Mouse (Mus musculus): Measurements from ENCODE around the gene Gm20388. TPM values are rescaled to one million over a fixed set of nuclear protein-coding genes. Genes with fewer than 3 reads are reported as not detected.

Gm20388 gene
- polyA plus RNA-seq, 1 experiment from 2014 or later: 2.5 TPM

- WGBS: 93% methylated on average over 5 of the region's 5 CpGs
- no peaks in the 10 kb centered on the region for H3K36me3 ChIP-seq
- H3K9me3 ChIP-seq (replicated peaks): no peaks in the 10 kb centered on the region
- no peaks in the 10 kb centered on the region for H3K4me1 ChIP-seq
- H3K27me3 ChIP-seq (ENCODE audit: low read depth, poor library complexity, severe bottlenecking): no peaks in the 10 kb centered on the region
- no peak overlapping the region for H3K4me3 ChIP-seq
- no peak overlapping the region for H3K27ac ChIP-seq
- no peak for DNase-seq (ENCODE audit: low spot score)
Observed at GRCm38 (mm10) chr8:124373753-124374152, 4463.1 kb downstream of the Gm20388 start.

GRCm38 (mm10) chr8:124375168-124375567 lies 4464.5 kb downstream of the Gm20388 start:
- WGBS: 84% methylated on average over 6 of the region's 6 CpGs
- no peak for DNase-seq (ENCODE audit: low spot score)
- Histone ChIP-seq H3K4me1 (no peaks in the 10 kb centered on the region), H3K36me3 (no peaks in the 10 kb centered on the region), H3K9me3 (replicated peaks) (no peaks in the 10 kb centered on the region), H3K27me3 (ENCODE audit: low read depth, poor library complexity, severe bottlenecking) (no peaks in the 10 kb centered on the region), H3K4me3 (no peak overlapping the region), H3K27ac (no peak overlapping the region)

DNA sequence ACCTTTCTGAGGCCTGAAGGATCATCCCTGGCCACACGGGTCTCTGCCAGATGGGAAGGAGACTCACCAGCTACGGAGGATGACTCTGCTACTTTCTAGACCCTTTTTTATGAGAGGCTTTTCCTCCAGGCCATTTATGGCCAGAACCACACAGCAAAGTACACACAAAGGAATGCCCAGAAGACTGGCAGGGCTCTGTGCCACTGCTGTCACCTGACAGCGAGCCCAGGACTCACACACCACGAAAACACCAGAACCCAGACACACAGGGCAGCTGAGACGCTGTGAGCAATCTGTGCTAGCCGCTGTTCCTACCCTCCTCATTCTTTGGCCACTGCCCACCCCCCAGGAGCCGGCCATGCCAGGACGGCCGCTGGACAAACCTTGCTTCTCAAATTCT lies 4465.1 kb downstream of the Gm20388 start:
- 86% methylated on average over 9 of the region's 9 CpGs for WGBS
- no peaks in the 10 kb centered on the region for H3K36me3 ChIP-seq
- no peak overlapping the region for H3K4me3 ChIP-seq

GRCm38 (mm10) chr8:124376406-124376805 lies 4465.8 kb downstream of the Gm20388 start:
- Histone ChIP-seq H3K4me1 (no peaks in the 10 kb centered on the region), H3K27me3 (ENCODE audit: low read depth, poor library complexity, severe bottlenecking) (no peaks in the 10 kb centered on the region), H3K9me3 (replicated peaks) (no peaks in the 10 kb centered on the region), H3K4me3 (no peak overlapping the region), H3K27ac (no peak overlapping the region), H3K36me3 (no peaks in the 10 kb centered on the region)
- 95% methylated on average over 12 of the region's 12 CpGs for WGBS
- no peak for DNase-seq (ENCODE audit: low spot score)

More for the DNA sequence above, 4465.1 kb downstream of the Gm20388 start:
- H3K27ac ChIP-seq: no peak overlapping the region
- no peaks in the 10 kb centered on the region for H3K27me3 ChIP-seq (ENCODE audit: low read depth, poor library complexity, severe bottlenecking)
- no peaks in the 10 kb centered on the region for H3K4me1 ChIP-seq
- no peaks in the 10 kb centered on the region for H3K9me3 ChIP-seq (replicated peaks)
- DNase-seq (ENCODE audit: low spot score): no peak

DNA sequence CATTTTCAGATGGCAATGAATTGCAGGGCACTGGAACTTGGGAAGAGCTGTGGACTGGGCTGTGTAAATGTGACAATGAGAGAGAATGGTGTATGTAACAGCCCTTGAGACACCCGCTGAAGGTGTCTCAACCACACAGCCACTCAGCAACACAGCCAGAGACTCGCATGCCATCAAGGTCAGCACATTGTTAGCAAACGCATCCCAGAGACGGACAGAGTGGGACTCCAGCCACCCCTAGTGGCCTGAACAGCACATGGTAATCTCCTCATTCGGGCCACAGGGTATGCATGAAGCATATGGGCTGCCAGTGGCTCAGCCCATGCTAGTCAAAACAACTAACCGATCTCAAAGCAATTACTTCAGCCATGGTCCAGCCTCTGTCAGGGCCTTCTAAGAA lies 4468.6 kb downstream of the Gm20388 start:
- H3K27ac ChIP-seq: no peak overlapping the region

GRCm38 (mm10) chr8:124382235-124382634 lies 4471.6 kb downstream of the Gm20388 start:
- Histone ChIP-seq H3K36me3 (no peaks in the 10 kb centered on the region), H3K27ac (no peak overlapping the region), H3K9me3 (replicated peaks) (no peaks in the 10 kb centered on the region), H3K4me1 (no peaks in the 10 kb centered on the region), H3K27me3 (ENCODE audit: low read depth, poor library complexity, severe bottlenecking) (no peaks in the 10 kb centered on the region), H3K4me3 (no peak overlapping the region)
- DNase-seq (ENCODE audit: low spot score): no peak
- 75% methylated on average over 10 of the region's 10 CpGs for WGBS

More for the DNA sequence above, 4468.6 kb downstream of the Gm20388 start:
- H3K36me3 ChIP-seq: no peaks in the 10 kb centered on the region
- H3K27me3 ChIP-seq (ENCODE audit: low read depth, poor library complexity, severe bottlenecking): no peaks in the 10 kb centered on the region
- no peak for DNase-seq (ENCODE audit: low spot score)
- no peaks in the 10 kb centered on the region for H3K4me1 ChIP-seq
- 77% methylated on average over 6 of the region's 6 CpGs for WGBS
- H3K4me3 ChIP-seq: no peak overlapping the region
- no peaks in the 10 kb centered on the region for H3K9me3 ChIP-seq (replicated peaks)

DNA sequence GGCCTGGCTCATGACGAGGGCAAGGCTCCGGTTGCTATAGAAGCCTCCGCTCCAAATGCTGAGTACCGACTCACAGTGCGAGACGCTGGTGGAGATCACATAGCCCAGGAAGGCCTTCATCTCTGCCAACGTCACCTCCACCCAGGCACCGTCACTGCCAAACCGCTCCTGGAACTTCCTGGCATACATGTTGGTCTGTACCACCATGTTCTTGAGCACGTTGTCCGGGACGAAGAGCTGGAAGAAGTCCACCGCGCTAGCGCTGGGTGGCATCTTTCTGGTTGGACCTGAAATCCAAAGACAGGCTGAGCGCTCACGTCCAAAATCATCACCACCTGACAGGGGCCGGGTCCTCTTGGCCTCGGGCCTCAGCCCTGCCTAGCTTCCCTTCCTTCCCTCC lies 4473.7 kb downstream of the Gm20388 start:
- H3K4me1 ChIP-seq: no peaks in the 10 kb centered on the region
- H3K27me3 ChIP-seq (ENCODE audit: low read depth, poor library complexity, severe bottlenecking): no peaks in the 10 kb centered on the region
- no peaks in the 10 kb centered on the region for H3K9me3 ChIP-seq (replicated peaks)
- no peak overlapping the region for H3K27ac ChIP-seq
- no peaks in the 10 kb centered on the region for H3K36me3 ChIP-seq
- 94% methylated on average over 19 of the region's 19 CpGs for WGBS
- no peak overlapping the region for H3K4me3 ChIP-seq
- no peak for DNase-seq (ENCODE audit: low spot score)

- WGBS: 83% methylated on average over 23 of the region's 23 CpGs
- Histone ChIP-seq H3K4me1 (no peaks in the 10 kb centered on the region), H3K9me3 (replicated peaks) (no peaks in the 10 kb centered on the region), H3K4me3 (no peak overlapping the region), H3K36me3 (no peaks in the 10 kb centered on the region), H3K27ac (no peak overlapping the region), H3K27me3 (ENCODE audit: low read depth, poor library complexity, severe bottlenecking) (no peaks in the 10 kb centered on the region)
- DNase-seq (ENCODE audit: low spot score): no peak
Observed at GRCm38 (mm10) chr8:124386225-124386899, 4475.7 kb downstream of the Gm20388 start.

- H3K4me1 ChIP-seq: no peaks in the 10 kb centered on the region
- no peaks in the 10 kb centered on the region for H3K9me3 ChIP-seq (replicated peaks)
- WGBS: 90% methylated on average over 11 of the region's 11 CpGs
- no peaks in the 10 kb centered on the region for H3K36me3 ChIP-seq
- H3K27me3 ChIP-seq (ENCODE audit: low read depth, poor library complexity, severe bottlenecking): no peaks in the 10 kb centered on the region
- no peak overlapping the region for H3K4me3 ChIP-seq
- DNase-seq (ENCODE audit: low spot score): no peak
- no peak overlapping the region for H3K27ac ChIP-seq
Observed at GRCm38 (mm10) chr8:124389495-124389894, 4478.9 kb downstream of the Gm20388 start.

DNA sequence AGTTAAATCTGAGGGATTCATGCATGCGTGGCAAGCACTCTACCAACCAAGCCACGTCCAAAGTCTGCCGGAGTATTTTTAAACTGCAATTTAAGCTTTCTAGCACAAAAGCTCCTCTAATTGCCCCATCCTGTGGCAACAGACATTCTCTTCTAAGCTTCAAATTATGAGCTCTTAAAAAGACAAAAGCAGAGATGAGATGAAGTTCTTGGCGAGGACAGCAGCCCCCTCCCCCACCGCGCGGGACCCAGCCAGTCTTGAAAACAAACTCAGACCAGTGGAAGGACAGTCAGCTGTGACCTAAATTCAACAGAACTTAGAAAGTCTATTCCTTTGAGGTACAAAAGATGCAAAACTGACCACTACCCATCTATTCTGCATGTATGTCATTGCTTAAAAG lies 4480.6 kb downstream of the Gm20388 start:
- Histone ChIP-seq H3K27me3 (ENCODE audit: low read depth, poor library complexity, severe bottlenecking) (no peaks in the 10 kb centered on the region), H3K4me3 (no peak overlapping the region), H3K4me1 (no peaks in the 10 kb centered on the region), H3K36me3 (no peaks in the 10 kb centered on the region), H3K9me3 (replicated peaks) (no peaks in the 10 kb centered on the region), H3K27ac (no peak overlapping the region)
- DNase-seq (ENCODE audit: low spot score): no peak
- WGBS: 88% methylated on average over 7 of the region's 7 CpGs

DNA sequence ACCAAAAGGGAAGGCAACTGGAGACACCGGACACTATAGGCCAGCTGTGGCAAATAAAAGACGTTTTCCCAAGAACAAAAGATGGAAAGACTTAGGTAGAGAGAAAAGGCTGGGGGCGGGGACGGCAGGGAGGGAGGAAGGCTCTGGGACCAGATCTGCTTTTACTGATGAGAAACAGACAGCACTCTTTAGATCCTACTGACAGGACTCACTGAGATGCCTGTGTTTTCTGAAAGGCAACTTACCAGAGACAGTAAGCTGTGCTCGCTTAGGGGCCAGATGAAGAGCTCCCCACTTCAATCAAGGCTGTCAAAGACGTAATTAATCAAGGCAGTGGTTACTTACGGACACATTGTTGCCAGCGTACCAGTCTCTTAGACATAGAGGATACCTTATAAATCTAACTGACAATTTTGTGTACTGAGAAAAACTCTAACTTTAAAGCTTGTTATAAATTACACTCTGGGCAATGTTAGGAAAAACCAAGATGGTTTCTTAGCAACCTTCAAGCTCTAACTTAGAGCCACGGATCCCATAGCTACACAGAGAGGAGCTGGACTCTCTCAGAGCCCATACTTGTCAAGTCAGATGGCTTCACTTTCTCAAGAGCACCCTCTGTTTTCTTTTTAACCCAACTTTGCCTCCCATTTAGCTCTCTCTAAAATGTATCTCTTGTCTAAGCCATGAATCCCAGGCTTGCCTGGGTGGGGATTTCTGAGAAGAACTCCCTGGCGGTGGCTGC lies 4481.8 kb downstream of the Gm20388 start:
- no peak overlapping the region for H3K27ac ChIP-seq
- H3K4me1 ChIP-seq: no peaks in the 10 kb centered on the region
- no peaks in the 10 kb centered on the region for H3K27me3 ChIP-seq (ENCODE audit: low read depth, poor library complexity, severe bottlenecking)
- no peak overlapping the region for H3K4me3 ChIP-seq
- WGBS: 49% methylated on average over 10 of the region's 10 CpGs
- H3K36me3 ChIP-seq: no peaks in the 10 kb centered on the region
- no peak for DNase-seq (ENCODE audit: low spot score)
- no peaks in the 10 kb centered on the region for H3K9me3 ChIP-seq (replicated peaks)

DNA sequence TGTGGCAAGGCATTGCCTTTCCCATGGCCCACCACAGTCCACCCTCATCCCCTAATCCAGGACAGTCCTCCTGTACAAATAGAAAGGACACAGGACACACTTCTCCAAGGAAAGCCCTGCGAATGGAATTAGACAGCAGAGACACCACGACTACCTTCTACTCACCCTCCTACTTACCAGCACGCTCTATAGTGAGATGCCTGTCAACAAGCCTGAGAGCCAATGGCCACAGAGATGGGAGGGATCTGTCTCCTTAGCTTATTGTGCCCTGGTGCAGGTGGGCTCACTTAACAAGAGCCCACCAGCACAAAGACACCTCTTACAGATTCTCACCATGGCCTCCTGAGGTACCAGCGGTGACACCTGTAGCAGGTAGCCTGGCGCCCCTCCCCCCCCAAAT lies 4482.4 kb downstream of the Gm20388 start:
- 83% methylated on average over 5 of the region's 5 CpGs for WGBS
- no peaks in the 10 kb centered on the region for H3K4me1 ChIP-seq
- H3K27ac ChIP-seq: no peak overlapping the region
- H3K9me3 ChIP-seq (replicated peaks): no peaks in the 10 kb centered on the region
- no peaks in the 10 kb centered on the region for H3K27me3 ChIP-seq (ENCODE audit: low read depth, poor library complexity, severe bottlenecking)
- no peak overlapping the region for H3K4me3 ChIP-seq
- H3K36me3 ChIP-seq: no peaks in the 10 kb centered on the region
- DNase-seq (ENCODE audit: low spot score): no peak

DNA sequence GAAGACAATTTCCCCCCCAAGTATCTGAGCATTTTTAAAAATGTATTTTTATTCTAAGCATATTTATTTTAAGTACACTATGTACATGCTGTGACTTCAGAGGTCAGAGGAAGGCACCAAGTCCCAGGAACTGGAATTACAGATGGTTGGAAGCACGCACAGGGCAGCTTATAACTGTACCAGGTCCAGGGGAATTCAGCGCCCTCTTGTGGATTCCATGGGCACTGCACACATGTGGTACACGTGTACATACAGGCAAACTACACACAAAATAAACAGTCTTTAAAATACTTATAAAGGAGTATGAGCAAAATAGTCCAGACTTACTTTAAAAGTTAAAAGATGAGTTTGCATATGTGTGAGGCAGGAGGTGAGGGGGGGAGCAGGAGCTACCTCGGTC lies 4483.3 kb downstream of the Gm20388 start:
- no peak overlapping the region for H3K4me3 ChIP-seq
- no peaks in the 10 kb centered on the region for H3K27me3 ChIP-seq (ENCODE audit: low read depth, poor library complexity, severe bottlenecking)
- H3K36me3 ChIP-seq: no peaks in the 10 kb centered on the region
- no peaks in the 10 kb centered on the region for H3K9me3 ChIP-seq (replicated peaks)
- no peaks in the 10 kb centered on the region for H3K4me1 ChIP-seq
- H3K27ac ChIP-seq: no peak overlapping the region
- 81% methylated on average over 4 of the region's 4 CpGs for WGBS
- DNase-seq (ENCODE audit: low spot score): no peak
